ENCODE assay signal across 9 mouse cellular contexts in genomic region chr3:17619890-17620289, GRCm38 (mm10).
DNase-seq lines count a peak whose midpoint lies in the region; ATAC-seq and TF ChIP-seq lines count a peak whose summit lies in the region.
"Had no signal": no experiment of that assay in that cellular context is flagged by ENCODE, and none has a peak within 500 bp of the region (broad histone marks: within the 10 kb centered on the region; RNA-seq: fewer than 3 reads in every experiment).

No protein-coding gene starts in this region.

- H3K4me1 ChIP-seq in cortical plate, adult 2 months (ENCODE audit: control insufficient read depth, insufficient read depth, low read length), result peaks cover 2% of the 10 kb centered on the region; the same call in 1 of the 2 replicates
- peaks cover 12% of the 10 kb centered on the region for H3K4me1 ChIP-seq in neural tube, embryonic 13.5 days (replicated peaks)

- ATAC-seq in neural tube, embryonic 13.5 days (ENCODE audit: low read depth), result peak; percentile 96

- H3K36me3 ChIP-seq in neural tube, embryonic 13.5 days, result no peaks in the 10 kb centered on the region

- TF ChIP-seq POLR2A in cortical plate, adult 2 months (IDR thresholded peaks at IDR 0.05; ENCODE audit: extremely low read depth, insufficient read depth, low read length), result no peak

- 21% methylated on average over 2 of the region's 2 CpGs for WGBS in neural tube, embryonic 13.5 days

- H3K9me3 ChIP-seq in neural tube, embryonic 13.5 days, result no peaks in the 10 kb centered on the region

- H3K27ac ChIP-seq in cortical plate, adult 2 months (ENCODE audit: insufficient read depth, low read length), result peak overlapping the region; percentile 95
- H3K27ac ChIP-seq in neural tube, embryonic 13.5 days (replicated peaks), result peak overlapping the region; percentile 93

- no peak overlapping the region for H3K4me3 ChIP-seq in cortical plate, adult 2 months (ENCODE audit: insufficient read depth, low read length)
- H3K4me3 ChIP-seq in neural tube, embryonic 13.5 days, result no peak overlapping the region

- H3K9ac ChIP-seq in neural tube, embryonic 13.5 days, result no peak overlapping the region

- H3K27me3 ChIP-seq in neural tube, embryonic 13.5 days, result peaks cover 8% of the 10 kb centered on the region

- peak overlapping the region; percentile 41 for H3K4me2 ChIP-seq in neural tube, embryonic 13.5 days

- no peak for TF ChIP-seq CTCF in cortical plate, adult 2 months (IDR thresholded peaks at IDR 0.05; ENCODE audit: extremely low read depth, insufficient read depth, low read length)

- peak; percentile 77 to 82 for DNase-seq in frontal cortex, adult 2 months (ENCODE audit: extremely low spot score in 1 of 2, low spot score in 1 of 2)
- peak; percentile 72 for DNase-seq in left cerebral cortex, adult 11 months (ENCODE audit: low spot score)
- no peak for DNase-seq in thymus, postnatal 25 days
- no peak for DNase-seq in heart, adult 11 months
- DNase-seq in testis, postnatal 14 days (ENCODE audit: low spot score), result no peak
- DNase-seq in adrenal gland, adult 18-20 months (ENCODE audit: low spot score in 2 of 2), result no peak
- DNase-seq: gastrocnemius, postnatal 36 days had no signal

Comparison
In these comparisons a context has a peak if more than half of its experiments do, and no peak if none do; other contexts are left out.
1. DNase-seq: peak in frontal cortex, adult 2 months (2 of 2) and left cerebral cortex, adult 11 months (single experiment); none in thymus, postnatal 25 days (single experiment), heart, adult 11 months (single experiment), testis, postnatal 14 days (single experiment) and adrenal gland, adult 18-20 months (0 of 2).